Mouse (Mus musculus): Measurements from ENCODE around the gene Foxk2.
A peak's percentile ranks its signal among the peaks of the same experiment; 100 is the strongest.

DNA sequence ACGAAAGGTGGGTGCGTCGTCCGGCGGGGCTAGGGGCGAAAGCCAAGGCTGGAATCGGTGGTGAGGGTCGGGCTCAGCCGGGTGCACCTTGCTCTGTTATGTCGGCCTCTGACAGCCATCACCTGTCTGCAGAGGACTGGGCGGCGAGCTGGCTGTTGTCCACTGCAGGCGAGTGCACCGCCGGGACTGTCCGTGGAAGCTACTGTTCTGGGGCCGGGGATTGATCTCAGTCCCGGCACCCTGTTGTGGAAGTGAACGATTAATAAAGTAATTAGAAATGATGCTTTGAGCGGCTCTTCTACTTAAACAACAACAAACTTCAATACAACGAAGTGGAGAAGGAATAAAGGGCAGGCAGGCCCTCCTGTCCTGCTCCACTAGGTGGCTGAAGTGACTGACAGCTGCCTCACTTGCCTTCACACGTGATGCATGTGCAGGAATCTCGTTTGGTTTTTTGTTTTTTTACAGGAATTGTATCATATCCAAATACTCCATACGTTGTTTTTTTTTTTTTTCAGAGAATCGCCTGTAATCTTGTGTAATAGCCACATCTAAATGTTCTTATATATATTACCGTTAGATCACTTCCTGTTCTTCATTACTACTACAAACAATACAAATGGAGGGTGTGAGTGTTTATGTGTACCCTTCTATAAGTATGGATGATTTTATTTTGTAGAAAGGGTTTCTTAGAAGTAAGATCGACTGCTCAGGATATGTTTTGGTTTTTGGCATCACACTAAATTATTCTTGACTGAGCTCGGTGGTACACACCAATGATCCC is 22.3 kb upstream of the Foxk2 start:
- TF ChIP-seq CTCF (IDR thresholded peaks at IDR 0.05; ENCODE audit: low read depth) (peak; percentile 62), EP300 (optimal IDR thresholded peaks at IDR 0.05) (no peak)

All from stomach, postnatal 0 days (tissue).